Mouse (Mus musculus) lung, postnatal 0 days (tissue): Measurements from ENCODE around the gene Hmox1.

Experiments used
- CTCF ChIP-seq: IDR thresholded peaks from 2 replicates; pipeline ENCODE4 v1.5.1; 2016; ENCODE audit warnings: antibody characterized with exemption, mild to moderate bottlenecking
- EP300 ChIP-seq: IDR thresholded peaks from 2 replicates; pipeline ENCODE4 v1.6.1; 2016; ENCODE audit warnings: antibody characterized with exemption, mild to moderate bottlenecking, control low read depth

DNA sequence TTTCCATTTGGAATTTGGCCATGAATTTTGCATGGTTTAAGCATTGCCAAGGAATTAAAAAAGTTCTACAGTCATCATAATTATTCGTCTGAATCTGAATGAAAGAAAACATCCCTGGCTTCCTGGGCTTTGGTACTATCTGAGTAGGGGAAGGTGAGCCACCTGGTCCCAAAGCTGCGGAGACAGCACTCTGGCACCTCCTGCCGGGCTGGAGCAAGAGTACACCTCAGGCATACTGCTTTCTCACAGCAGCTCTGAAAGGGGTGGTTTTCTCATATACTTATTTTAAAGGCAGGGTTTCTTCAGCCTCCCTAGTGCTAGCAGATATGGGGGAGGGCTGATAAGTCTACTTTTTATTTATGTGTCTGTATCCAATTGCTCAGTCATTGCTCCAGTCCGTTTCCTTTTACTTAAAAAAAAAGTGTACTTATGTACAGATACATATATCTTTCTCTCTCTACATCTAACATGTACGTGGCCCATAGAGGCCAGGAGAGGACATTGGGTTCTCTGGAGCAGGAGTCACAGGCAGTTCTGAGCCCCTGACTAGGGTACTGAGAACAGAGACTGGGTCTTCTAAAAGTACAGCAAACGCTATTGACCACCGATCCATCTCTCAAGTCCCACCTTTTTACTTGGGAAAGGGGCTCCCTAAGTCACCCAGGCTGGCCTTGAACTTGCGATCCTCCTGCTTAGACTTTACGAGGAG is 15.3 kb downstream of the Hmox1 start:
- TF ChIP-seq CTCF = peak; percentile 95
- no peak for TF ChIP-seq EP300
